Mouse (Mus musculus) heart, postnatal 0 days (tissue): ENCODE data around the gene Tnnc2. TPM values are rescaled to one million over a fixed set of nuclear protein-coding genes. Genes with fewer than 3 reads are reported as not detected.

Experiments
- ATAC-seq: fragments of 200-750 bp; cut with Nextera tagmentation; 2 replicates; pipeline ENCODE4 v1.8.0; 2017; ENCODE audit warnings: low read depth, moderate number of reproducible peaks, moderate library complexity; ENCODE audit not compliant: insufficient read depth
- DNase-seq: peaks from one replicate; pipeline ENCODE4 v3.0.0-alpha.2; 2016; ENCODE audit warnings: low spot score
- H3K27ac ChIP-seq: fragments of 300-500 bp; sonication (generic); 2 replicates; pipeline ENCODE4 v1.5.1; 2014; ENCODE audit warnings: low read depth, mild to moderate bottlenecking
- H3K27me3 ChIP-seq: fragments of 300-500 bp; sonication (generic); 2 replicates; pipeline ENCODE4 v1.6.1; 2014; ENCODE audit warnings: low read length, mixed read lengths; ENCODE audit not compliant: control insufficient read depth, insufficient read depth
- H3K36me3 ChIP-seq: fragments of 300-500 bp; sonication (generic); replicated peaks from 2 replicates; pipeline ENCODE4 v1.6.1; 2014; ENCODE audit warnings: low read length, mixed read lengths; ENCODE audit not compliant: control insufficient read depth, insufficient read depth
- H3K4me1 ChIP-seq: fragments of 300-500 bp; sonication (generic); 2 replicates; pipeline ENCODE4 v1.6.1; 2014; ENCODE audit warnings: antibody characterized with exemption; ENCODE audit not compliant: control insufficient read depth, insufficient read depth
- H3K4me2 ChIP-seq: fragments of 300-500 bp; sonication (generic); 2 replicates; pipeline ENCODE4 v1.6.1; 2014; ENCODE audit warnings: low read depth, mild to moderate bottlenecking, low read length, moderate library complexity
- H3K4me3 ChIP-seq: fragments of 300-500 bp; sonication (generic); 2 replicates; pipeline ENCODE4 v1.5.1; 2014; ENCODE audit warnings: low read depth, low read length
- H3K9ac ChIP-seq: fragments of 300-500 bp; sonication (generic); replicated peaks from 2 replicates; pipeline ENCODE4 v1.6.1; 2014; ENCODE audit warnings: low read depth, low read length, mixed read lengths
- H3K9me3 ChIP-seq: fragments of 300-500 bp; sonication (generic); replicated peaks from 2 replicates; pipeline ENCODE4 v1.6.1; 2016; ENCODE audit warnings: low read length; ENCODE audit not compliant: control insufficient read depth
- CTCF ChIP-seq: IDR thresholded peaks from 2 replicates; pipeline ENCODE4 v1.5.1; 2016; ENCODE audit warnings: antibody characterized with exemption, control low read depth, low read depth
- EP300 ChIP-seq: IDR thresholded peaks from 2 replicates; pipeline ENCODE4 v1.6.1; 2016; ENCODE audit warnings: antibody characterized with exemption, low read depth
- WGBS: fragments of 180-500 bp; shearing (Covaris S2); extraction: QIAGEN DNeasy Blood & Tissue Kit; methylation state at CpG from one replicate; pipeline ENCODE4 v1.1.7; 2014; 5-methylcytosine and 5-hydroxymethylcytosine counted together
- polyA plus RNA-seq: library from polyadenylated mRNA; unstranded; fragments of >200 nt; fragmentation: Nextera tagmentation; extraction: Ambion mirVana; gene quantifications from 2 replicates; pipeline ENCODE4 v1.2.1, GENCODE M21; 2015
- total RNA-seq: library from RNA; depleted of rRNA; stranded (reverse); fragments of >200 nt; gene quantifications from 2 replicates; pipeline ENCODE4 v1.2.3, GENCODE M21; 2014; ENCODE audit warnings: low replicate concordance

Tnnc2 gene
- total and polyA plus RNA-seq, 2 experiments from 2014 or later: 0.25 to 5.0 TPM

DNA sequence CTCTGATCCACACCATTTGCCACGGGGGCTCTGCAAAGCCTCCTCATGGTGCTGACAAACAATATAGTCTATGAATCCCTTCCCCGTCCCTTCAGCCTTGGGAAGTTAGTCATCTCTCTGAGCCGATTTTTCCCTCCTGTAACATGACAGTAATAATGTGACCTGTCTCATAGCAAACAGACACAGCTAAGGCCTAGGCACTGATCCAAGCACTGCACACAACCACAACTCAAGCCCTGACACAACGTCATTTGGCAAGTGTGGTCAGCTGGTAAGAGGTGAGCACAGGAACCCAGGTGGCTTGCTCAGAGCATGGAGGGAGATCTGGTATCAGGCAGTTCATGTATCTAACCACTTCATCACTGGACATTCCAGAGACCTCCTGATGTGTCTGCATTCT lies 16.1 kb upstream of the Tnnc2 start:
- ATAC-seq (no peak), DNase-seq (no peak)
- Histone ChIP-seq H3K4me2 (no peak overlapping the region), H3K9ac (no peak overlapping the region), H3K4me1 (peaks cover 3% of the 10 kb centered on the region; the same call in 1 of the 2 replicates), H3K4me3 (no peak overlapping the region), H3K9me3 (no peaks in the 10 kb centered on the region), H3K27ac (no peak overlapping the region), H3K36me3 (peaks cover 63% of the 10 kb centered on the region), H3K27me3 (no peaks in the 10 kb centered on the region)
- 75% methylated on average over 4 of the region's 4 CpGs for WGBS
- TF ChIP-seq CTCF: no peak

DNA sequence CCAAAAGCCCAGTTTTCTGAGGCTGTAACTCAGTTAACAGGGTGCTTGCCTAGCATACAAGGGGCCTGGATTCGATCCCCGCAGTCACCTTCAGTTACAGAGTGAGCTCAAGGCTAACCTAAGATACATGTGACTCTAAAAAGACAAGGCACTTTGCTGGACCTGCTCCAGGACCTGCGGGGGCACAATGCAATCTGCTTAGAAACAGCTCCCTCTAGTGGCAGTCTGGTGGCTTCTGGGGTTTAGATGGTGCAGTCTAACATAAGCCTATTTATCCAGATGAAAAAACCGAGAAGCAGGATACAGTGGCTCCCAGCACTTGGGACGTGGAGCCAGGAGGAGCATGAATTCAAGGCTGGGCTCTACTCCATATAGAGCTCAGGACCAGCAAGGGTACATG lies 14.5 kb upstream of the Tnnc2 start:
- Histone ChIP-seq H3K4me2 (no peak overlapping the region), H3K27me3 (no peaks in the 10 kb centered on the region), H3K9ac (no peak overlapping the region), H3K4me3 (no peak overlapping the region), H3K9me3 (no peaks in the 10 kb centered on the region), H3K4me1 (peaks cover 3% of the 10 kb centered on the region; the same call in 1 of the 2 replicates), H3K27ac (peak overlapping the region; percentile 81), H3K36me3 (peaks cover 64% of the 10 kb centered on the region)
- peak; percentile 85 for DNase-seq
- 14% methylated on average over 5 of the region's 5 CpGs for WGBS
- TF ChIP-seq EP300 (0 out of 2 replicates have a peak, but pooled peaks have one; percentile 48), CTCF (peak; percentile 86)
- peak; percentile 76 for ATAC-seq

DNA sequence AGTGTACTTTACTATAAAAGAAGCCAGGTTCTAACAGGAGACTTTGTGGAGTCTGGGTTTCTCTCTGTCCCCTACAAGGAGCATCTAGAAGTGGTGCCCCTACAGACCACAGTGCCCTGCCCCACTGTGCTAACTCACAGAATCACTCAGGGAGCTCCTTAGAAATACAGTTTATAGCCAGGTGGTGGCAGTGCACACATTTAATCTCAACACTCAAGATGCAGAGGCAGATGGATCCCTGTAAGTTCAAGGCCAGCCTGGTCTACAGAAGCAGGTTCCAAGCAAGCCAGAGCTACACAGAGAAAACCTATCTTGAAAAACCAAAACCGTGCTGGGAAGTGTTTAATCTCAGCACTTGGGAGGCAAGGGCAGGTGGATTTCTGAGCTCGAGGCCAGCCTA lies 14.0 kb upstream of the Tnnc2 start:
- TF ChIP-seq EP300 (no peak), CTCF (peak; percentile 9; the same call in 1 of the 2 replicates)
- WGBS: 68% methylated on average over 2 of the region's 2 CpGs
- H3K4me3 ChIP-seq: no peak overlapping the region
- no peak overlapping the region for H3K4me2 ChIP-seq
- no peak overlapping the region for H3K9ac ChIP-seq
- peak overlapping the region; percentile 81 for H3K27ac ChIP-seq
- ATAC-seq (peak; percentile 12; the same call in 1 of the 2 replicates), DNase-seq (no peak)
- no peaks in the 10 kb centered on the region for H3K9me3 ChIP-seq
- H3K4me1 ChIP-seq: peaks cover 3% of the 10 kb centered on the region; the same call in 1 of the 2 replicates
- no peaks in the 10 kb centered on the region for H3K27me3 ChIP-seq
- H3K36me3 ChIP-seq: peaks cover 63% of the 10 kb centered on the region

DNA sequence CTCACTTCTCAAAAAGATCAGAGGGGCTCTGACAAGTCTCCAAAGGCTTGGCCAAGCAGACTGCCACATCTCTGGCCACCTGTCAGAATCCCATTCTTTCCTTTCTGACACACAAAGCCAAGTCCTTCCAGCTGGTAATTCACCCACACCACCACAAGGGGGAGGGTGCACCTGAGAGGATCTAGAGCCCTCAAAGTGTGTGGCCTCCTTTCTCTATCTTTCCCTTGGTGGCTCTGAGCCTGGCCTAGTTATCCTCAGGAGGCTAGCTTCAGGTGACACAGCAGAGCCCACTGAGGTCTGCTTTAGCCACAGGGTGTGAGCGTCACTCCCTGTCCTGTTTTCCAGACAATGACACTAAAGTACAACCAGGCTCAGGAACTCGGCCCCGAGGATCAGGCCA lies 13.5 kb upstream of the Tnnc2 start:
- Histone ChIP-seq H3K4me3 (no peak overlapping the region), H3K36me3 (peaks cover 67% of the 10 kb centered on the region), H3K4me2 (no peak overlapping the region), H3K27me3 (no peaks in the 10 kb centered on the region), H3K4me1 (peaks cover 6% of the 10 kb centered on the region; the same call in 1 of the 2 replicates), H3K9me3 (no peaks in the 10 kb centered on the region), H3K27ac (peak overlapping the region; percentile 81), H3K9ac (no peak overlapping the region)
- 34% methylated on average over 3 of the region's 3 CpGs for WGBS
- DNase-seq (peak; percentile 46), ATAC-seq (peak; percentile 54; the same call in 1 of the 2 replicates)
- TF ChIP-seq CTCF (peak; percentile 73), EP300 (no peak)

DNA sequence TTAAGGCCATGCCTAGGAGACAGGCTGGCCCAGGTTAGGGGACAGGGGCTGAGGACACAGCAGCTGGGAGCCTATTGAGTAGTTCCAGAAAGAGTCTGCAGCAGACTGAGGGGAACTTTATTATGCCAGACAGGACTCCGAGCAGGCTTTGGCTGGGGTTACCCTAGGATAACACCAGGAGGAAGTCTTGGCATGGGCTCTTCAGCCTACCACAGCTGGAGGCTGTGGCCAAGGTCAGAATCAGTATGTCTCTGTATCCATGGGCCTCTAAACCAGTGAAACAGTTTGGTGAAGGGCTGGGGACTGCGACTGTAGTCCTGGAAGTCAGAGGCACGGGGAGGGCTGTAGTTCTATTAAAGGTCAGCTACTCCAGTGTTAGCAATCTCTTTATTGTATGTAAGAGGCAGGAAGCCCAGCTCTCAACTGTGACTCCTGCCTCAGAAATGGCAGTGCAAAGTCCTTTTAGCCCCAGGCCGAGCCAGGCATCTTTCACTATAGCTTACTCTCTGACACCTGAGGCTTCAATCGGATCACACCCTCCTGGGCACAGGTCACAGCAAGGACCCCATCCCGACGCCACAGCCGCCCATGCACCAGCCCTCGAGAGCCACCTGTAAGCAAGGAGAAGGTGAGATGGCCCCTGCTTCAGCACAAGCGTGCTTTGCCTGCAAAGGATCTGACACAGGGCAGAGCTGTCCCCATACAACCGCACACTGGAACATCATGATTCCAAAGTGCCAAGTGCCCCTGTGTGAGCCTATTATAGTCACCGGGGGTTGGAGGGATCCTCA lies 12.8 kb upstream of the Tnnc2 start:
- H3K27ac ChIP-seq: peak overlapping the region; percentile 81

More for the DNA sequence above, 12.8 kb upstream of the Tnnc2 start:
- Histone ChIP-seq H3K9ac (no peak overlapping the region), H3K9me3 (no peaks in the 10 kb centered on the region), H3K4me2 (no peak overlapping the region), H3K4me1 (peaks cover 7% of the 10 kb centered on the region; the same call in 1 of the 2 replicates), H3K27me3 (no peaks in the 10 kb centered on the region), H3K4me3 (no peak overlapping the region), H3K36me3 (peaks cover 63% of the 10 kb centered on the region)
- TF ChIP-seq CTCF (no peak), EP300 (no peak)
- DNase-seq (no peak), ATAC-seq (0 out of 2 replicates have a peak, but pooled peaks have one; percentile 8)
- 73% methylated on average over 12 of the region's 12 CpGs for WGBS
